Mouse (Mus musculus) testis, adult 2 months (tissue): Measurements from ENCODE around the gene Fbxl13.

Experiments
- CTCF ChIP-seq: fragments of 200-500 bp; IDR thresholded peaks from 2 replicates; pipeline ENCODE4 v1.5.1; 2012; ENCODE audit warnings: low read depth, mild to moderate bottlenecking, inconsistent platforms, low read length, moderate library complexity; ENCODE audit not compliant: control insufficient read depth, insufficient read depth, insufficient replicate concordance
- POLR2A ChIP-seq: fragments of 200-500 bp; IDR thresholded peaks from 2 replicates; pipeline ENCODE4 v1.6.1; 2012; ENCODE audit warnings: low read depth, mild to moderate bottlenecking, inconsistent platforms, low read length, moderate library complexity; ENCODE audit not compliant: control insufficient read depth

- TF ChIP-seq POLR2A, result no peak
- no peak for TF ChIP-seq CTCF
These were observed 34.4 kb downstream of the Fbxl13 start for GRCm38 (mm10) chr5:21610996-21611395.
